Mouse (Mus musculus): ENCODE measurements at regions not wholly inside any gene's neighbourhood (a gene's known extent, or its start where the extent isn't known, plus 50 kb on each side); places are given as distances from the start of the nearest gene placed in this dataset.
A peak's percentile ranks its signal among the peaks of the same experiment; 100 is the strongest.

- TF ChIP-seq CTCF (conservative IDR thresholded peaks at IDR 0.05): no peak
- Histone ChIP-seq H3K27ac (no peak overlapping the region), H3K4me3 (no peak overlapping the region)
- DNase-seq (ENCODE audit: low spot score in 2 of 2): no peak
Observed at GRCm38 (mm10) chr1:185757376-185757775, 302.7 kb downstream of the Slc30a10 start.

DNA sequence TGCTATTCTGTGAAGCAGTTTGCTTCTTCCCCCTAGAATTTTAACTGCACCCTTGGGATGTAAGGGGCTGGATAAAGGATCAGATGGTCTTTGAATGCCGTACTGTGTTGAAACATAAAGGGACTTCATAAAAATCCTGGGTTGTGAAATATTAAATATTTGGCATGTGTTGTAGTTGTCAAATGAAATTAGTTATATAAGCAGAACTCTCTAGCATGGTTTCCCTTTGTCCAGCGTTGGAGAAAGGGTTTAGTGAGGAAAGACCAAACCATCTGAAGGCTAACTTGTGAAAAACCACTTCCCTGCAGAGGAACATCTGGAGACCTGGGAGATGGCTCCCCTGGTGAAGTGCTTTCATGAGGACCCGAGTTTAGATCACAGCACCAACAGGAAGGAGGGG lies 319.6 kb downstream of the Slc30a10 start:
- no peak overlapping the region for H3K4me3 ChIP-seq
- H3K27ac ChIP-seq: no peak overlapping the region
- DNase-seq (ENCODE audit: low spot score in 2 of 2): no peak
- TF ChIP-seq CTCF (conservative IDR thresholded peaks at IDR 0.05): no peak

- no peak overlapping the region for H3K4me3 ChIP-seq
- TF ChIP-seq CTCF (conservative IDR thresholded peaks at IDR 0.05): no peak
- no peak for DNase-seq (ENCODE audit: low spot score in 2 of 2)
- no peak overlapping the region for H3K27ac ChIP-seq
Observed at GRCm38 (mm10) chr1:185779604-185780003, 325.0 kb downstream of the Slc30a10 start.

- H3K4me3 ChIP-seq: no peak overlapping the region
- DNase-seq (ENCODE audit: low spot score in 2 of 2): no peak
- no peak for TF ChIP-seq CTCF (conservative IDR thresholded peaks at IDR 0.05)
- H3K27ac ChIP-seq: no peak overlapping the region
Observed at GRCm38 (mm10) chr1:185802156-185802555, 315.0 kb downstream of the Lyplal1 start.

GRCm38 (mm10) chr1:185814901-185815300 lies 302.2 kb downstream of the Lyplal1 start:
- peak; percentile 44 for TF ChIP-seq CTCF (conservative IDR thresholded peaks at IDR 0.05)
- Histone ChIP-seq H3K4me3 (no peak overlapping the region), H3K27ac (no peak overlapping the region)
- DNase-seq (ENCODE audit: low spot score in 2 of 2): no peak

DNA sequence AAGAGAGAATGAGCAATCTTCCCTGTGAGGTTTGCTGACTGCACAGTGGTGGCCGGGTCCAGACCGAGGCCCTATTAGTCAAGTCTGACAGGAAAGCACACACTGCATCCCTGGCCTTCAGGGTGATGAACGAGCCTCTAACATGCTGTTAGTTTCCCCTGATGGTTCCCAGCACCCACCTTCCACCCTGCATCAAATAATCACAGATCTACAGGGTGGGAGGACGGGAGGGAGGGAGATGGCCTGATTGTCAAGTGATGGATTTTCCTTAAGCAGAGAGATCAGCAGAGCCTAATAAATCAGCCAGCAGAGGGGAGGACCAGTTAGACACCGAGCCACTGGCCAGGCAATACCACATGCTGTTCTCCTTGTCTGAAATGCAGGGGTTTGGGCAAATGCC lies 298.1 kb downstream of the Lyplal1 start:
- no peak overlapping the region for H3K27ac ChIP-seq
- no peak for DNase-seq (ENCODE audit: low spot score in 2 of 2)
- no peak for TF ChIP-seq CTCF (conservative IDR thresholded peaks at IDR 0.05)

GRCm38 (mm10) chr1:185822241-185822640 lies 294.9 kb downstream of the Lyplal1 start:
- DNase-seq (ENCODE audit: low spot score in 2 of 2): no peak
- H3K27ac ChIP-seq: no peak overlapping the region
- no peak overlapping the region for H3K4me3 ChIP-seq
- no peak for TF ChIP-seq CTCF (conservative IDR thresholded peaks at IDR 0.05)

More for the DNA sequence above, 298.1 kb downstream of the Lyplal1 start:
- no peak overlapping the region for H3K4me3 ChIP-seq

GRCm38 (mm10) chr1:185823226-185823625 lies 293.9 kb downstream of the Lyplal1 start:
- DNase-seq (ENCODE audit: low spot score in 2 of 2): no peak
- Histone ChIP-seq H3K27ac (no peak overlapping the region), H3K4me3 (no peak overlapping the region)
- TF ChIP-seq CTCF (conservative IDR thresholded peaks at IDR 0.05): no peak

GRCm38 (mm10) chr1:185823956-185824355 lies 293.2 kb downstream of the Lyplal1 start:
- TF ChIP-seq CTCF (conservative IDR thresholded peaks at IDR 0.05): no peak
- no peak for DNase-seq (ENCODE audit: low spot score in 2 of 2)
- H3K4me3 ChIP-seq: no peak overlapping the region
- no peak overlapping the region for H3K27ac ChIP-seq

DNA sequence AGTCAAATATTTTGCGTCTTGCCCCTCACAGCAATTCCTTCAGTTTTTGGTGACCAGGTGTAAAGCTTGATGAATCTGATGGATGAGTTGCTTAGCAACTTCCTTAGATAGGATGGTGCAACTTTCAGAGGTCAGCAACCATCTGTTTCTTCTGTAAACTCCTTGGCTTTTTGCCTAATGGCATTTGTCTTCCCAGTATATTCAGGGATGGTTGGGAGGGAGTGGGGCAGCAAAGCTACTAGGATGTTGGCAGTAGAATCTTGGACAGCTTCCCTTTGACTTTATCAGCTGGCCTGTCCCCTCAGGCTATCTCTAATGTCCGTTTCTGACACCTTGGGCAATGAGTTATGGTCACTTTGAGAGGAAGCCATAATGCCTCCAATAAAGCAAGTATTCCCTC lies 289.1 kb downstream of the Lyplal1 start:
- Histone ChIP-seq H3K4me3 (no peak overlapping the region), H3K27ac (no peak overlapping the region)
- no peak for TF ChIP-seq CTCF (conservative IDR thresholded peaks at IDR 0.05)
- DNase-seq (ENCODE audit: low spot score in 2 of 2): no peak

DNA sequence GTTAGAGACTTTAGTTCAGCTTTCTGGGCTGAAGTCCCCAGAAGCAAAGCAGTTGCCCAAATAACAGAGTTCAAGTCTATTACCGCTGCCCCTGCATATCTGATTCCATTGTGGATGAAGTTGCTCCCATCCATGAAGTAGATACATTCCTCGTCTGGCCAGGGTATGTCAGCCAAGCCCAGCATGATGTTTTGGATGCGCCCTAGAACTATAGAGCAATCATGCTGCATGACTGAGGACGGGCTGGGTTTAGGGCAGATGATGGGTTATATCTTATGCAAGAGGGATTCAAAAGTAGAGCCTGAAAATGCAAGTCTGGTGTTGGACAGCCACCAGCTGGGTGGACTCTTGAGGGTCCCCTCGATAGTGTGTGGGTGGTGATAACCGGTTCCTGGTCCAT lies 288.6 kb downstream of the Lyplal1 start:
- Histone ChIP-seq H3K27ac (no peak overlapping the region), H3K4me3 (no peak overlapping the region)
- TF ChIP-seq CTCF (conservative IDR thresholded peaks at IDR 0.05): no peak
- no peak for DNase-seq (ENCODE audit: low spot score in 2 of 2)

- no peak for TF ChIP-seq CTCF (conservative IDR thresholded peaks at IDR 0.05)
- Histone ChIP-seq H3K27ac (no peak overlapping the region), H3K4me3 (no peak overlapping the region)
- DNase-seq (ENCODE audit: low spot score in 2 of 2): no peak
Observed at GRCm38 (mm10) chr1:185832059-185832458, 285.1 kb downstream of the Lyplal1 start.

- no peak overlapping the region for H3K27ac ChIP-seq
- no peak for DNase-seq (ENCODE audit: low spot score in 2 of 2)
- H3K4me3 ChIP-seq: no peak overlapping the region
- no peak for TF ChIP-seq CTCF (conservative IDR thresholded peaks at IDR 0.05)
Observed at GRCm38 (mm10) chr1:185834171-185834570, 282.9 kb downstream of the Lyplal1 start.

DNA sequence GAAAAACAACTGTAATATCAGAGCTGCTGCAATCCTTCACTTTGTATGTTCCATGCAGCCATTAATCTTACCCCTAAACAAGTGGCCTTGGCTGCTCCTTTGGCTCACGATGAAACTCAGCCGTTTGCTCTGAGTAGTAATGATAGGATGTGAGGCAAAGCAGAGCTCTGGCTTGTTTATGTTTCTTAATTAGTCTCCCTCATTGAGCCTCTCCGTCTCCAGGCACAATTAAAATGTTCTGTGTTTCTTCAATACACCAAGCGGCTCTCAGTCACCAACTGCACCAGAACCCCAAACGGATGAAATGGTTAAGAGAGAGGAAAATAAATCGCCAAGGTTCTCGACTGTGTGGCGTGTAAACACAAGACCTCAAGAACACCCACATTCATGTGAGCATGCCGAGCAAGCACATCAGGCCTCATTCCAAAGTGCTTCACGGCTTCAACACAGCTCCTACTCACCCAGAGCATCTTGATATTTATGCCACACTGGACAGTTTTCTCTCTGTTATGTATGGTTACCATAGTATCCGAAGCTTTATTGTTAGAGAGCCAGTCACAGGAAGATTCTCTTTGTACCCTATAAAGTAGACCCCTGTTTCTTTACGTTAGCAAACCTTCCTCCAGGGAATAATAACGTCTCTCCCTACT lies 280.4 kb downstream of the Lyplal1 start:
- no peak for DNase-seq (ENCODE audit: low spot score in 2 of 2)
- Histone ChIP-seq H3K27ac (no peak overlapping the region), H3K4me3 (no peak overlapping the region)
- no peak for TF ChIP-seq CTCF (conservative IDR thresholded peaks at IDR 0.05)
